Mouse (Mus musculus) forebrain, embryonic 15.5 days (tissue): ENCODE results near the gene Slc1a5. TPM values are rescaled to one million over a fixed set of nuclear protein-coding genes. Genes with fewer than 3 reads are reported as not detected.

Experiments used
- ATAC-seq: fragments of 200-750 bp; cut with Nextera tagmentation; replicated peaks from 2 replicates; pipeline ENCODE4 v1.8.0; 2017; ENCODE audit warnings: mild to moderate bottlenecking, moderate TSS enrichment, moderate library complexity
- H3K27ac ChIP-seq: fragments of 300-500 bp; sonication (generic); replicated peaks from 2 replicates; pipeline ENCODE4 v1.5.1; 2015; ENCODE audit warnings: mild to moderate bottlenecking, inconsistent platforms
- H3K27me3 ChIP-seq: fragments of 300-500 bp; sonication (generic); 2 replicates; pipeline ENCODE4 v1.6.1; 2015; ENCODE audit warnings: inconsistent platforms
- H3K36me3 ChIP-seq: fragments of 300-500 bp; sonication (generic); 2 replicates; pipeline ENCODE4 v1.6.1; 2015; ENCODE audit warnings: mild to moderate bottlenecking, inconsistent platforms
- H3K4me1 ChIP-seq: fragments of 300-500 bp; sonication (generic); 2 replicates; pipeline ENCODE4 v1.6.1; 2015; ENCODE audit warnings: inconsistent platforms
- H3K4me2 ChIP-seq: fragments of 300-500 bp; sonication (generic); replicated peaks from 2 replicates; pipeline ENCODE4 v1.6.1; 2015; ENCODE audit warnings: mild to moderate bottlenecking, inconsistent platforms
- H3K4me3 ChIP-seq: fragments of 300-500 bp; sonication (generic); 2 replicates; pipeline ENCODE4 v1.5.1; 2015; ENCODE audit warnings: mild to moderate bottlenecking, inconsistent platforms
- H3K9ac ChIP-seq: fragments of 300-500 bp; sonication (generic); replicated peaks from 2 replicates; pipeline ENCODE4 v1.6.1; 2015; ENCODE audit warnings: mild to moderate bottlenecking, inconsistent platforms
- H3K9me3 ChIP-seq: fragments of 300-500 bp; sonication (generic); 2 replicates; pipeline ENCODE4 v1.6.1; 2016; ENCODE audit warnings: inconsistent platforms
- WGBS: fragments of 180-500 bp; shearing (Covaris S2); methylation state at CpG from one replicate; pipeline ENCODE4 v1.1.7; 2015; ENCODE audit warnings: mixed read lengths; 5-methylcytosine and 5-hydroxymethylcytosine counted together
- polyA plus RNA-seq: library from polyadenylated mRNA; unstranded; fragments of >200 nt; fragmentation: Nextera tagmentation; extraction: Ambion mirVana; gene quantifications from 2 replicates; pipeline ENCODE4 v1.2.1, GENCODE M21; 2015

The Slc1a5 gene
- polyA plus RNA-seq, 1 experiment from 2014 or later: 10.0 TPM

GRCm38 (mm10) chr7:16784498-16784976 is 3.4 kb downstream of the Slc1a5 start:
- Histone ChIP-seq H3K9me3 (no peaks in the 10 kb centered on the region), H3K27ac (no peak overlapping the region), H3K4me3 (no peak overlapping the region), H3K36me3 (no peaks in the 10 kb centered on the region), H3K4me2 (no peak overlapping the region), H3K27me3 (no peaks in the 10 kb centered on the region), H3K9ac (no peak overlapping the region), H3K4me1 (peaks cover 34% of the 10 kb centered on the region)
- WGBS: 63% methylated on average over 10 of the region's 10 CpGs
- ATAC-seq: no peak

- WGBS: 90% methylated on average over 8 of the region's 8 CpGs
- H3K4me1 ChIP-seq: peaks cover 34% of the 10 kb centered on the region
- H3K27ac ChIP-seq: no peak overlapping the region
- H3K4me3 ChIP-seq: no peak overlapping the region
- H3K27me3 ChIP-seq: no peaks in the 10 kb centered on the region
- no peak overlapping the region for H3K9ac ChIP-seq
- H3K4me2 ChIP-seq: no peak overlapping the region
- no peaks in the 10 kb centered on the region for H3K9me3 ChIP-seq
- no peaks in the 10 kb centered on the region for H3K36me3 ChIP-seq
- ATAC-seq: no peak
These were observed 4.5 kb downstream of the Slc1a5 start for GRCm38 (mm10) chr7:16785541-16786083.

- Histone ChIP-seq H3K4me2 (no peak overlapping the region), H3K4me1 (no peaks in the 10 kb centered on the region), H3K9me3 (no peaks in the 10 kb centered on the region), H3K27me3 (no peaks in the 10 kb centered on the region), H3K36me3 (no peaks in the 10 kb centered on the region), H3K9ac (no peak overlapping the region), H3K4me3 (no peak overlapping the region), H3K27ac (no peak overlapping the region)
- ATAC-seq: no peak
- 89% methylated on average over 5 of the region's 5 CpGs for whole genome bisulfite sequencing
These were observed 11.2 kb downstream of the Slc1a5 start for GRCm38 (mm10) chr7:16792316-16792715.

- H3K27me3 ChIP-seq: no peaks in the 10 kb centered on the region
- no peaks in the 10 kb centered on the region for H3K36me3 ChIP-seq
- no peaks in the 10 kb centered on the region for H3K9me3 ChIP-seq
- ATAC-seq: no peak
- no peak overlapping the region for H3K4me3 ChIP-seq
- H3K9ac ChIP-seq: no peak overlapping the region
- H3K4me1 ChIP-seq: no peaks in the 10 kb centered on the region
- no peak overlapping the region for H3K4me2 ChIP-seq
- H3K27ac ChIP-seq: no peak overlapping the region
- 95% methylated on average over 19 of the region's 19 CpGs for WGBS
These were observed 12.0 kb downstream of the Slc1a5 start for GRCm38 (mm10) chr7:16793010-16793725.

GRCm38 (mm10) chr7:16794886-16795285 is 13.7 kb downstream of the Slc1a5 start:
- Histone ChIP-seq H3K9me3 (no peaks in the 10 kb centered on the region), H3K4me1 (no peaks in the 10 kb centered on the region), H3K27me3 (no peaks in the 10 kb centered on the region), H3K9ac (no peak overlapping the region), H3K27ac (no peak overlapping the region), H3K4me2 (no peak overlapping the region), H3K36me3 (no peaks in the 10 kb centered on the region), H3K4me3 (no peak overlapping the region)
- ATAC-seq: no peak
- WGBS: 89% methylated on average over 5 of the region's 5 CpGs

- Histone ChIP-seq H3K4me3 (no peak overlapping the region), H3K4me1 (no peaks in the 10 kb centered on the region), H3K9me3 (no peaks in the 10 kb centered on the region), H3K9ac (no peak overlapping the region), H3K4me2 (no peak overlapping the region), H3K27me3 (no peaks in the 10 kb centered on the region), H3K27ac (no peak overlapping the region), H3K36me3 (0 out of 2 replicates have a peak, but pooled peaks cover 3% of the 10 kb centered on the region)
- WGBS: 38% methylated on average over 8 of the region's 8 CpGs
- ATAC-seq: no peak; the same call in 1 of the 2 replicates
These were observed 23.4 kb downstream of the Slc1a5 start for GRCm38 (mm10) chr7:16804409-16805028.

GRCm38 (mm10) chr7:16807936-16808335 is 26.8 kb downstream of the Slc1a5 start:
- Histone ChIP-seq H3K9me3 (no peaks in the 10 kb centered on the region), H3K4me1 (peaks cover 23% of the 10 kb centered on the region), H3K9ac (no peak overlapping the region), H3K4me2 (no peak overlapping the region), H3K27ac (no peak overlapping the region), H3K4me3 (no peak overlapping the region), H3K36me3 (0 out of 2 replicates have a peak, but pooled peaks cover 3% of the 10 kb centered on the region), H3K27me3 (0 out of 2 replicates have a peak, but pooled peaks cover 10% of the 10 kb centered on the region)
- no peak for ATAC-seq
- WGBS: 90% methylated on average over 9 of the region's 9 CpGs

GRCm38 (mm10) chr7:16808647-16809046 is 27.5 kb downstream of the Slc1a5 start:
- H3K9me3 ChIP-seq: no peaks in the 10 kb centered on the region
- no peak overlapping the region for H3K9ac ChIP-seq
- no peak overlapping the region for H3K4me2 ChIP-seq
- no peak overlapping the region for H3K27ac ChIP-seq
- H3K4me1 ChIP-seq: peaks cover 23% of the 10 kb centered on the region
- H3K4me3 ChIP-seq: no peak overlapping the region
- no peak for ATAC-seq
- H3K27me3 ChIP-seq: 0 out of 2 replicates have a peak, but pooled peaks cover 10% of the 10 kb centered on the region
- WGBS: 88% methylated on average over 9 of the region's 9 CpGs
- 0 out of 2 replicates have a peak, but pooled peaks cover 3% of the 10 kb centered on the region for H3K36me3 ChIP-seq

GRCm38 (mm10) chr7:16809739-16810138 is 28.6 kb downstream of the Slc1a5 start:
- whole genome bisulfite sequencing: 14% methylated on average over 10 of the region's 10 CpGs
- H3K27me3 ChIP-seq: 0 out of 2 replicates have a peak, but pooled peaks cover 10% of the 10 kb centered on the region
- H3K36me3 ChIP-seq: 0 out of 2 replicates have a peak, but pooled peaks cover 3% of the 10 kb centered on the region
- 0 out of 2 replicates have a peak overlapping the region, but pooled peaks have one; percentile 79 for H3K4me2 ChIP-seq
- peaks cover 23% of the 10 kb centered on the region for H3K4me1 ChIP-seq
- peak; percentile 14; the same call in 1 of the 2 replicates for ATAC-seq
- H3K27ac ChIP-seq: no peak overlapping the region
- H3K9me3 ChIP-seq: no peaks in the 10 kb centered on the region
- no peak overlapping the region for H3K4me3 ChIP-seq
- no peak overlapping the region for H3K9ac ChIP-seq

- peak overlapping the region; percentile 82 for H3K27ac ChIP-seq
- peaks cover 30% of the 10 kb centered on the region for H3K4me1 ChIP-seq
- H3K9ac ChIP-seq: peak overlapping the region; percentile 65
- WGBS: 56% methylated on average over 28 of the region's 28 CpGs
- ATAC-seq: no peak; the same call in 1 of the 2 replicates
- H3K36me3 ChIP-seq: 0 out of 2 replicates have a peak, but pooled peaks cover 3% of the 10 kb centered on the region
- H3K4me2 ChIP-seq: peak overlapping the region; percentile 79
- 0 out of 2 replicates have a peak, but pooled peaks cover 10% of the 10 kb centered on the region for H3K27me3 ChIP-seq
- no peaks in the 10 kb centered on the region for H3K9me3 ChIP-seq
- H3K4me3 ChIP-seq: peak overlapping the region; percentile 59
These were observed 29.3 kb downstream of the Slc1a5 start for GRCm38 (mm10) chr7:16810399-16810919.

GRCm38 (mm10) chr7:16810920-16811648 is 29.9 kb downstream of the Slc1a5 start:
- Histone ChIP-seq H3K9ac (peak overlapping the region; percentile 65), H3K27ac (peak overlapping the region; percentile 82), H3K27me3 (0 out of 2 replicates have a peak, but pooled peaks cover 10% of the 10 kb centered on the region), H3K36me3 (0 out of 2 replicates have a peak, but pooled peaks cover 3% of the 10 kb centered on the region), H3K4me2 (peak overlapping the region; percentile 79), H3K9me3 (no peaks in the 10 kb centered on the region), H3K4me1 (peaks cover 35% of the 10 kb centered on the region), H3K4me3 (peak overlapping the region; percentile 59)
- WGBS: 5% methylated on average over 90 of the region's 90 CpGs
- peak; percentile 29 for ATAC-seq
